Mouse (Mus musculus): ENCODE results near the gene Gpr146. TPM values are rescaled to one million over a fixed set of nuclear protein-coding genes. Genes with fewer than 3 reads are reported as not detected.

Gene Gpr146
- total RNA-seq, 2 experiments from 2014 or later: 12.0 to 13.2 TPM

DNA sequence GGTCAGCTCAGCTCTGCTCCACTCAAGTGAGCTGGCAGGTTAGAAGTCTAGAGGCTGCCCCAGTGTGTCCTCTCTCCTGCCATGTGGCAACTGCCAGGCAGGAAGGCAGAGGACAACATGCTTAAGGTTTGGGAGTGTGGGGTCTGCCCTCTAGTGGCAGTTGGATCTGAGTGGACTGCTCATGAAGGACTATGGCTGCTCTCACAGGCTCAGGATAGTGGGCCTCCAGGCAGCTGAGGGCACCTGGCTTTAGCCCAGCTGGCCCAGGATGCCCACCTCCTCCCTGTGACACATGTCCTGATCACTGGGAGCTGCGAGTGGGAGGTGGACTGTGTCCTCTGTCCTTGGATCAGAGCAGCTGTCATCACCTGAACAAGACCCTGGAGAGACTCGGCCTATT lies 18.8 kb upstream of the Gpr146 start:
- DNase-seq: peak; percentile 50

DNA sequence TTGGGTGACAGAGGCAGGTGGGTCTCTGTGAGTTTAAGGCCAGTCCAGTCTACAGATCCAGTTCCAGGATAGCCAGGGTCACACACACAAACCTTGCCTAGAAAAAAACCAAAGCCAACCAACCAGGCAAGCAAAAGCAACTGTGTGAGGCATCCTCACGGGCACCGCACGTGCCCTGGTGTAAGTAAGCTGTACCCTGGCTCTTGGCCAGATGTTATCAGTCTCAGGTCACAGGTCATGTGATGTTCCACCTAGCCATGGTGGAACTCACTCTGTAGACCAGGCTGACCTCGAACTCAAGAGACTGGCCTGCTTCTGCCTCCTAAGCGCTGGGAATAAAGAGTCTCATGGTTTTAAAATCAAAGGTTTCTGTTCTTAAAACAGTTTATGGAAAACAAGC lies 18.3 kb upstream of the Gpr146 start:
- DNase-seq: no peak

DNA sequence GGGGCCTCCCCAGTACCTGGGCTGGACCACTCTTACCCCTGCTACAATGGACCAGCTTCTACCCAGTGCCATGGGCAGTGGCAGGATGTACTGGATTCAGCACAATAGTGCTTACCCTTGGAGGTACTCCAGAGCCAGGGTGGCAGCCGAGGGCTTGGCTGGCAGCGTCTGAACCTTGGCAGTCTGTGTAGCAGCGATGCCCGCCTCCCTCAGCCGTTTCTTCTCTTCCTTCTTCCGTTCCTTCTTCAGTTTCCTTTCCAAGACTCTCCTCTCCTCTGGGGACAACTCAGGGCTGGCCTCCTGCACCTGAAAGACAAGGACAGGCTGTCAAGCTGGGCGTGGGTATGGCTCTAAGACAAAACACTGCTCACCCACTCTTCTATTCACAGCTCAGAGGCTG lies 13.6 kb upstream of the Gpr146 start:
- no peak for DNase-seq

DNA sequence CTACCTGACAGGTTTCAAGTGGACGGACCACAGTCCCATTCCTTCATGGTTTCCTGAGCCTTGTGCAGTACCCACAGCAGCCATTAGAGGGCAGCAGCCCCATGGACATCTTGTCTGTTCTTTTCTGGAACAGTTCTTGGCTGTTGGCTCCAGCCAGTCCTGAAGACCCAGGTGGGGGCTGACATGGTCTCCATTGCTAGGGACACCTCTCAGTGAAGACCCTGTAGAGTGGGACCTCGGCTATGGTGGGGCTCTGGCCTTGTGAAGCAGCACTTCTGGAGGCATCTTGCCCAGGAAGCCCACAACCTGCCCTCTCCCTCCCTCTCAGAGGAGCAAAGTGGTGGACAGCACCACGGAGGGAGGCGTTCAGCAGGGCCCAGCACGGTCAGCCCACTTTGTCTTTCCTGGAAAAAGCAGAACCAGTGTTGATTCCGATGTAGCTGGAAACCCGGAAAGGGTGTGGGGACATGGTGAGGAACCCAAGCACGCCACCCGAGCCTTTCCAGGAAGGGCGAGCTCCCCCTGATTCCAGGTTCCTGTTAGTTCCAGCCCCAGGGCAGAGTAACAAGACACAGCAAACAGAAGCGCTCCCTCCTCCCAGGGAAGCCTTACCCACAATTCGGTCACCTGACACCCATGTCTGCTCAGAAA lies 13.1 kb upstream of the Gpr146 start:
- peak; percentile 94 for DNase-seq

DNA sequence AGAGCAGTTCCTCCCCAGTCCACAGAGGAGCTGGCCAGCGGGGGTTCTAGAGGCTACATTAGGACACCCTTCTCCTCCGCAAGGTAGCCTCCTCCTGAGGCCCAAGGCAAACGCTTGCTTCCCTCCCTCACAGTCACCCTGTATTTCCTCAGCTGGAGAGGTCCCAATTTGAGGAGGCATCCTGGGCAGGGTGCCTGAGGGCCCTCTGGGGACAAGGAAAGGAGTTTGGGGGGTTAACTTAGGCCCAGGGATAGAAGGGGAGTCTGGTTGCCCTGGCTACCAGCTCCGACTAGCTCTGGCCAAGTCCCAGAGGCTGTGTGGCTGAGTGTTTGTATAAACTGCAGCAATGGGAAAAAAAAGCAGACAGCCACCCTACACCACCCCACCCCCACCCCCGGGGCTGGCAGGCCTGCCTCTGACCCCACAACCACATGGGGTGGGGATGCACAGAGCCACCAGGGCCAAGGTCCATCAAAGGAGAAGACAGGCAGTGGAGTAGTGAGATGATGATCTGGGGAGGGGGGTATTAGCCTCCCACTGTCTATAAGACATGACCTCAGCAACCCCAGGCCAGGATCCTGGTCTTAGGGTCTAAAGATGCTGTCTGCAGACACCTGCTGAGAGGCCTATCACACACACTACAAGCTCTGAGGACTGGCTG lies 12.5 kb upstream of the Gpr146 start:
- no peak for DNase-seq

DNA sequence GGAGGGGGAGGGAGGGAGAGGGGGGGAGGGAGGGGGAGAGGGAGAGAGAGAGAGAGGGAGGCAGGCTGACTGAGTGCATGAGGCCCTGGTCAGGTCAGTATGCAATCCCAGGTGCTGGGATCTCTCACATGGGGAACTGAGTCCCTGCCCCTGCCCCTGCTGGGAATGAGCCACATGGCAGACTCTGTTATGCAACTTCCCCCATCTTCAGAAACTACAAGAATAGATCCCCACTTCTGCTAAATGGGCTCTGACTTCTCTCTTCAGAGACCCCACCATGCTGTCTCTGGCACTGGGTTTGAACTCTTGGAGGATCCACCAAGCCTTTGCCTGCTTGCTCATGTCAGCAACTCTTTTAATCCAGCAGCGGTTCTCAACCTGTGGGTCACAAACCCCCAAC lies 11.7 kb upstream of the Gpr146 start:
- DNase-seq: no peak

DNA sequence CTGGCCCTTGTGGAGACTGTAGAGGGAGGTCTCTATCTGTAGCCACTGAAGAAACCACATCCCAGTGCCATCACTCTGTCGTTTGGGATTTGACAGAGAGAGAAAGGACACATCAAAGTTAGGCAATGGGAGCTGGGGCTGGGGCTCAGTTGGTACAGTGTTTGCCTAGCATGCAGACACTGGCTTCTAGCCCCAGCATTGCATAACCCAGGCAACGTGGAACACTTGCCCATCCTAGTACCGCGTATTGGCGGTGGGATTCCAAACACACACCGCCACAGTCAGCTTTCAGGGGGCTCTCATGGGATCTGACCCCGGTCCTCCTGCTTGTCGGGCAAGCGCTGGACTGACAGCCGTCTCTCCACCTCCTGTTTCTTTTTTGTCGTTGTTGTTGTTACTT lies 11.0 kb upstream of the Gpr146 start:
- no peak for DNase-seq

DNA sequence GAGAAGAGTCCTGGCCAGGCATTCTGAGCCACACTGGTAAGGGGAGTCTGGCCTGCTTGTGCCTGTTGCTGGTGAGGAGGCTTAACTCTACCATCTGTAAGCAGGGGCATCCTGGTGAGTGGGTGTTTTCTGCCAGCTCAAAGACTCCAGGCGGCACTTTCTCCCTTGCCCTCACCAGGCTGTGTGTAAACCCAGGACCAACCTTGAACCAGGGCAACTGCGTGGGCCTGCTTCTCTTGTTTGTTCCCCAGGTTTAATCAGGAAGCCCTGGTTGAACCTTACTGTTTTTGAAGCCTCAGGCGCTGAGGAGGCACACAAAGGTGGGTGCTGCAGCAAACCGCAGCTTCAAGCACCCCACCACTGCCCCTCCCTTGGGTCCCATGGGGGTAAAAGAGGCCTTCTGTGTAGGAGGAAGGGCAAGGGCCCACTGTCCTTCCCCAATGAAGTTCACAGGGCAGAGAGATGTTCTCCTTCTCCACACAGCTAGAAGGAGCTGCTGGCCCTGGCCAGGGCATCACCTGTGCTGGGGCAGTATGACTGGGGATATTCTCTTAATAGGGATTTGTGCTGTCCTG lies 9.5 kb upstream of the Gpr146 start:
- no peak for DNase-seq

DNA sequence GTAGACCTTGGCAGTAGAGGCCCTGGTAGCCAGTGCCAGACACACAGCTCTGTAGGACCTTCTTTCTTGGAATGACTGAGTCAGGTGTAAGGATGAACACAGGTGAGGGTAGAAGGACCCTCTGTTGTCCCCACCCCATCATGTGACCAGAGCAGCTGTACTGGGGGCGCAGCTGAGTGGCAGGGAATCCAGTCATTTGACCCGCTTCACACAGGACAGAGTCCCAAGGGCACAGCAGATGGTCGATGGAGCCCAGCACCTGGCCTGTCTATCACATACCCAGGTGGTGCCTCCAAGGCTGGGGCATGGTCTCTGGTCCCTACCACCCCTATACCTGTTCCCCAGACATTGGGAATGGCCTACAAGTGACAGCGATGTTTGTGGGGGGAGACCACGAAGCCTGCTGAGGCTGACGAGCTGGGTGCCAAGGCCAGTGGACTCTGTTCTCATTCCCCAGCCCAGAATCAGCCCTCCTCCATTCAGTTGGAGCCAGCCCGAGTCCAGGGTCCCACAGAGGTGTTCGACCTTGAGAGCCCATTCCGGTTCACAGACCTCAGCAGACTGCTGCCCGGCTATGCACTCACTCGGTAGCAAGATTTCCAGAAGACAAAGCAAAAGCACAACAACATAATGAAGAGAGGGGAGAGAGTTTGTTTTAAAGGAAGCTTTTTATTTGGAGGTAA lies 8.7 kb upstream of the Gpr146 start:
- DNase-seq: no peak

DNA sequence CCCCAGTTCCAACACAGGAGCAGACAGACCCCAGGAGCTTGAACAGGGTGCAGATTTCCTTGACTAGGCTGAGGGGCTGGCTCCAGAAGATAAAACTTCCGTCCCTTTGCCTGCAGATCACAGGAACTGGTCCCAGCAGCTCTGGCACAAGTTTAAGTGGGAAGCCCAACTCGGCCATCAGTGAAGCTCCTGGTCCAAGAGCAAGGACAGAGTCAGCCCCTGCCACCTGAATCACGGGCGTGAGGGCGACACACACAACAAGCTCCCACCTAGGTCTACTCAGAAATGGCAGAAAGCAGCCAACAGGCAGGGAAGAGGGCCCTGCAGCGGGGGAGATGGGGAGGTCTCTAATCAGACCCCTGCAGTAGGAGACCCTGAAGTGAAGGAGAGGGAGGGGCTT lies 7.2 kb upstream of the Gpr146 start:
- DNase-seq: no peak

DNA sequence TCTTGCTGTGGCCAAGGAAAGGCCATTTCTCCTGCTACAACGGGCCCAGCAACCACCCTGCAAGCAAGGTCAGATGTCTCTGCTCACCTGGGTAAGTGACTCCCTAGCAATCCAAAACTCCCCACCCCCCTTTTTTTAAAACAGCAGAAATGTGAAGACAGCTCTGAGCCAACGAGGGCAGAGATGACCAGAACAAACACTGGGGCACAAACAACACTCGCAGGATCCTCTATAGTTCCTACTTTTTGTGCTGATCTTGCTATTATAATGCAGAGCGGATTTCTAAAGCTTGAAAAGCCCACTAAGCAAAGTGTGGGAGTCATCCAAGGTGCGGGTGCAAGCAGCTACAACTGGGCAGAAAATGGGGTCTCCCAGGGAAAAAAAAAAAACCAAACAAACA lies 6.4 kb upstream of the Gpr146 start:
- no peak for DNase-seq

DNA sequence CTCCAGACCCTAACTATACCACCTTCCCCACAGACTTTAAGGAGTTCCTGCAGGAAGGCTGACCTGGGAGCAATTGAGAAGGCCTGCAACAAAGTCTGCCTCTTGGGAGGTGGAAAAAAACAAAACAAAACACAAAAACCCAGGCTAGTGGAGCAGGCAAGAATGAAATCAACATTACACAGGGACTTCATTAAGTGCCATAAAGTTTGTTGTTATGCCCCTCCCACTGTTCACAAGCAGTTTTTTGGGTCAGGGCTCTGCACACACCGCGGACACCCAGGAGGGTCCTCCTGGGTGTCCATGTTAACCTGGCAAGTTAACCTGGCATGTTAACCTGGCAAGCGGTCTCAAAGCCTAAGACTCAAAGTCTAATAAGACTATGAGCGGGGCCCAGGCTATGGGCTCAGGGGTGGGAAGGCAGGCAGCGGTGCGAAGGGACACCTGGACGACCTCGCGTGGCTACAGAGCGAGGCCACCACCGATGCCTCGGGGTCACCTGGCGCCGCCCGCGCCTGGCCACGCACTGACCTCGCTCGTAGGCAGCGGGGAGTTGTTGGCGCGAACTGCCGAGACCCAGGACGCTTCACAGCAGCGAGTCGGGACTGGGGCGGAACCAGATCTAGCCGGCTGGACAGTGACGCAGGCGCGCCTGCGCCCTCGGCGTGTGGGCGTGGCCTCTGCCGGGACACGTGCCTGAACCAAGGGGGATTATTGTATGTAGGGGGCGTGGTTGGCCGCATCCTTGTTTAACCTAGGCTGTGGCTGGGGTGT lies 5.7 kb upstream of the Gpr146 start:
- peak; percentile 96 for DNase-seq

DNA sequence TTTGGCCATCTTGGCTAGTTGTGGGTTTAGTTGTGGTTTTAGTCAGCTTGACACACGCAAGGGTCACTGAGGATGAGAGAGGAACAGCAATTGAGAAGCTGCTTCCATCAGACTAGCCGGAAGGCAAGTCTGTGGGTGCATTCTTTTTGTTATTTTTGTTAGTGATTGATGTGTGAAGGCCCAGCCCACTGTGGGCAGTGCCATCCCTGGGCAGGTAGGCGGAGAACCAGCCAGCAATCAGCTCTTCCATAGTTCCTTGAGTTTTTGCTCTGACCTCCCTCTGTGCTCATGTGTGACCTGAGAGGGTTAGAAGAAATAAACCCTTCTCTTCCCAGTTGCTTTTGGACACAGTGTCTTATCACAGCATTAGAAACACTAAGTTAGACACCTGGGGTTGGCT lies 4.4 kb upstream of the Gpr146 start:
- DNase-seq: no peak

DNA sequence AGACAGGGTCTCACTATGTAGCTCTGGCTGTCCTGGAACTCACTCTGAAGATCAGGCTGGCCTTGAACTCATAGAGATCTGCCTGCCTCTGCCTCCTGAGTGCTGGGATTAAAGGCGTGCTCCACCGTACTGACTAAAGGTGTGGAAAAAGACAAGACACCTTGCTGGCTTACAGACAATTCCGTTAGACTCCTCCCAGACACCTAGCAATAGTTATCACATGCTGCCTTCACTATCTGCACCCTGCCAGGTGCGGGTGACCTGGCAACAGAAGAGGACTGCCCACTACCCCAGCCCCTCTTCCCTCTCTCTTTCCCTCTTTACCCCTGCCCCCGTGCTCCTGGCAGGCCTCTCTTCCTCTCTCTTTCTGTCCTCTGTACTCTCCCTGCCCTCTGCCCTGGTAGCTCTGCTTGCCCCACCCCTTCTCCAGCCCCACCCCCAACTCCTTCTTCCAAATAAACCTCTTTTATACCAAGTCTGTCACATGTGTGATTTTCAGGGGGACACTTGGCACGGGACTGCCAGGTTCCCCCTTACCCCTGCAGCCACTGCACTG lies 3.5 kb upstream of the Gpr146 start:
- no peak for DNase-seq

DNA sequence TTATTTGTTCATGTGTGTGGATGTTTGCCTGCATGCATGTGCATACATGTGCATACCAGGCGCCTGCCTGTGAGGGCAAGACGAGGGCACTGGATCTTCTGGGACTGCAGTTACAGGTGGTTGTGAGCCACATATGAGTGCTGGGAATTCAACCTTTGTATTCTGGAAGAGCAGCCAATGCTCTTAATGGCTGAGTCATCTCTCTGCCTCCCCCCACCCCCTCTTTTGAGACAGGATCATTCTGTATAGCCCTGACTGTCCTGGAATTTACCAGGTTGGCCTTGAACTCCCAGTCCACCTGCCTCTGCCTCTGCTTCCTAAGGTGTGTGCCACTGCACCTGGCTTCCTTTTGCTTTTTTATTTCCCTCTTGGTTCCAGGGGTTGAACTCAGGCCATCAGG lies 2.7 kb upstream of the Gpr146 start:
- no peak for DNase-seq

DNA sequence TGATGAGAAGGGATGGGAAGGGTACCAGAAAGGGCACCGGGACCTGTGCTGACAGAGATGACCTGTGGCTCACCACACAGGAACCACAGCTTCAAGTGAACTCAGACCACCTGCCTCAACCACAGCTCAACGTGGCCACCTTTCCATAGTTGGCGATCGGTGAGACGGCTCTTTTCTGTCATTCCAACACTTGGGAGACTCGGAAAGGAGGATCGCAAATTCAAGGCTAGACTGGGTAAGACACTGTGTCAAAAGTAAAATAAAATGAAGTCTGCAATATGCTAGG lies 717 bp downstream of the Gpr146 start:
- DNase-seq: no peak

DNA sequence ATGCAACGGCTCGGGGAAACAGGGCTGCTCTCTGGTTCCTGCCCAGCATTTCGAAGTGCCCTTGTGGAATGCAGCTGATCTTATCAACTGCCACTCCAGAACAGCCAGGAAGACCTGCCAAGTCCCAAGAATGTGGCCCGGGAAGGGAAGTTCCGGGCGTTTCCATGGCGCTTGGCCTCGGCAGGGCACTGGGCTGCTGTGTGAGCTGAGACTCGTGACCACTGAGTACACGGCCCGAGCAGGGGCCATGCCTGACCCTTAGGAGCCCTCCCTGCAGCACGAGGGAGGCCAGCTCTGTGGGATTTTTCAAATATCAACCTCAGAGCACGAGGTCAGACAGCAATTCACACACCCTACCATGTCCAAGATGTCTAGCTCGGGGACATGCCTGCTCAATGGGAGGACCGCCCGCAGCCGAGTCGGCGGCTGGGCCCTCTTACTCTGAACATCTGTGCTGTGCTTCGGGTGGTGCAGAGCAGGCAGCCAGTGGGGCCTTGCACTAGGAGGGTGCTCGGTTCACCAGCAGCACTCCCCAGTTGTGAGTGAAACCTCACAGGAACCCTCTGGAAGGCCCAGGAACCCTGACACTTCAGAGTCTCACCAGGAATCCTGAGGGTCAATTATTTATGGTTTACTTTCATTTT lies 1.6 kb downstream of the Gpr146 start:
- peak; percentile 86 for DNase-seq

DNA sequence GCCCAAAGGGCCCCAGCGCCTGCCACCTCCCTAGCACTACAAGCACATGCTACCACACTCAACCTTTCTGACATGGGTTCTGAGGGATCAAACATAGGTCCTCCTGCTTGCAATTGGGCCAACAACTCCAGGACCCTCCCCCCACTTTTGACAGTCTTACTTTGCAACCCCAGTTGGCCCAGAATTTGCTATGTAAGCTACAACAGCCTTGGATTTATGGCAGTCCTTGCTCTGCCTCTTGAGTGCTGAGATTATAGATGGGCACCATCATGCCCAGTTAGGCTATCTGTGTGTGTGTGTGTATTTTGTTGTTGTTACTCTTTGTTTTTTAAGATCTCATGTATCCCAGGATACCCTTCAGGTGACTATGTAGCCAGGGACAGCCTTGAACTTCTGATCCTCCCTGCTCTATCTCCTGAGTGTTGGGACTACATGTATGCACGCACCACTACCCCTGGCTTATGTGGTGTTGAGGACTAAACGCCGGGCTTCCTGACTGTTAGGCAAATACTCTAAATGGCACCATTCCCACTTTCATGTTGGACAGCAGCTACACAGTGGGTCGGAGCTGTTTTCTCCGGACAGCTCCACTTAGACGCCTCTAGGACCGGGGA lies 2.4 kb downstream of the Gpr146 start:
- DNase-seq: no peak

DNA sequence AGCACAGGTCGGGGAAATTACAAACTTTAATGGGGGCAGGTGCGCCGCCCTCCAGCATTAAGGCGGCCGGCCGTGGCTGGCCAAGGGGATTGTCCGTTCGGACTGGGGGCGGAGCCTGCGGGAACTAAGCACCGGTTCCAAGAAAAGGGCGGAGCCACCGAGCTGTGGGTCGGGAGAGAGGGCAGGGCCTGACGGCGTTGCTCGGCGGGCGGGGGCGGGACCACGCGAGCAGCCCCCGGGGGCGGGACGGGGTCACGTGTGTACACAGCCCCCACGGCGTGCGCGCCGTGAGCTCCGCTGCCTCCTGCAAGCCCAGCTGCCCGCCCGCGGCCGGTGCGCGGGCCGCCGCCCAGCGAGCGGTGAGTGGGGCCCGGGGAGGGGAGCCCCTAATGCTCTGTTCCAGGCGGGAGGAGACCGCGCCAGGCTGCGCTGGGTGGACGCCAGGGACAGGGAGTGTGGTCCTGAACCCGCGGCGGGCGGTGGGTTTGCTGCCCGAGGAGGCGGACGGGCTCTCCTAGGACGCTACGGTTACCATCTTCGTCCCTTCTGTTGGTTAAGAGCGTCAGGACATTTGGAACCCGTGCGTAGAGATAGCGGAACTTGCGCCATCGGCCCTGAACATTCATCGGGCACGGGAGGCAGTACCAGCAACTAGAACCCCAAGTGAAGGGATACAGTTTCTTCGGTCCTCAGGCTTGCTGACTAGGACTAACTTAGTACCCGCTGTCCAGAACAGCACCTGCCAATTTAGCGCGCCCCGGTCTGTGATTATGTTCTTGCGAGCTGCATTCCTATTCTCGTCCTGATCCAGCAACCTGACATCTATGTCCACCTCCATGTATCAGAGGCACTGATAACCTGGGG lies 3.1 kb downstream of the Gpr146 start:
- DNase-seq: peak; percentile 98

Data from adrenal gland, postnatal 10 days (tissue).